Mouse (Mus musculus): ENCODE data around the gene Slc16a10.
A peak's percentile ranks its signal among the peaks of the same experiment; 100 is the strongest.

Gene Slc16a10

GRCm38 (mm10) chr10:40141864-40142523 lies at the start of gene Slc16a10:
Gene Slc16a10 (minus strand): TSS chr10:40142258.
- DNase-seq (ENCODE audit: low spot score) = peak; percentile 97

- DNase-seq (ENCODE audit: low spot score) = no peak
Observed at GRCm38 (mm10) chr10:40191338-40191979, 49.4 kb upstream of the Slc16a10 start.

GRCm38 (mm10) chr10:40190871-40191270 lies 48.8 kb upstream of the Slc16a10 start:
- DNase-seq (ENCODE audit: low spot score) = no peak

GRCm38 (mm10) chr10:40189689-40190088 lies 47.6 kb upstream of the Slc16a10 start:
- DNase-seq (ENCODE audit: low spot score) = no peak

GRCm38 (mm10) chr10:40188831-40189230 lies 46.8 kb upstream of the Slc16a10 start:
- DNase-seq (ENCODE audit: low spot score) = no peak

- DNase-seq (ENCODE audit: low spot score) = no peak
Observed at GRCm38 (mm10) chr10:40185956-40186355, 43.9 kb upstream of the Slc16a10 start.

GRCm38 (mm10) chr10:40180011-40180410 lies 38.0 kb upstream of the Slc16a10 start:
- DNase-seq (ENCODE audit: low spot score) = no peak

- DNase-seq (ENCODE audit: low spot score) = no peak
Observed at GRCm38 (mm10) chr10:40179142-40179541, 37.1 kb upstream of the Slc16a10 start.

- DNase-seq (ENCODE audit: low spot score) = peak; percentile 51
Observed at GRCm38 (mm10) chr10:40177323-40177962, 35.4 kb upstream of the Slc16a10 start.

GRCm38 (mm10) chr10:40172136-40172535 lies 30.1 kb upstream of the Slc16a10 start:
- no peak for DNase-seq (ENCODE audit: low spot score)

- no peak for DNase-seq (ENCODE audit: low spot score)
Observed at GRCm38 (mm10) chr10:40171211-40171610, 29.2 kb upstream of the Slc16a10 start.

GRCm38 (mm10) chr10:40170141-40170558 lies 28.1 kb upstream of the Slc16a10 start:
- DNase-seq (ENCODE audit: low spot score) = no peak

GRCm38 (mm10) chr10:40169566-40169965 lies 27.5 kb upstream of the Slc16a10 start:
- no peak for DNase-seq (ENCODE audit: low spot score)

GRCm38 (mm10) chr10:40169088-40169487 lies 27.0 kb upstream of the Slc16a10 start:
- no peak for DNase-seq (ENCODE audit: low spot score)

- DNase-seq (ENCODE audit: low spot score) = no peak
Observed at GRCm38 (mm10) chr10:40164421-40165386, 22.6 kb upstream of the Slc16a10 start.

- no peak for DNase-seq (ENCODE audit: low spot score)
Observed at GRCm38 (mm10) chr10:40163914-40164313, 21.9 kb upstream of the Slc16a10 start.

GRCm38 (mm10) chr10:40163338-40163737 lies 21.3 kb upstream of the Slc16a10 start:
- DNase-seq (ENCODE audit: low spot score) = no peak

GRCm38 (mm10) chr10:40161701-40162255 lies 19.7 kb upstream of the Slc16a10 start:
- no peak for DNase-seq (ENCODE audit: low spot score)

- DNase-seq (ENCODE audit: low spot score) = no peak
Observed at GRCm38 (mm10) chr10:40161236-40161635, 19.2 kb upstream of the Slc16a10 start.

GRCm38 (mm10) chr10:40152550-40152857 lies 10.4 kb upstream of the Slc16a10 start:
- no peak for DNase-seq (ENCODE audit: low spot score)

GRCm38 (mm10) chr10:40151852-40152549 lies 9.9 kb upstream of the Slc16a10 start:
- peak; percentile 19 for DNase-seq (ENCODE audit: low spot score)

All from testis, postnatal 14 days (tissue).